Mouse (Mus musculus): ENCODE results near the gene Eps8l3. TPM values are rescaled to one million over a fixed set of nuclear protein-coding genes. Genes with fewer than 3 reads are reported as not detected.

Gene Eps8l3
- polyA plus RNA-seq, 1 experiment from 2014 or later = not detected

- Histone ChIP-seq H3K27me3 (ENCODE audit: control insufficient read depth, insufficient read depth, low read length) (no peaks in the 10 kb centered on the region), H3K36me3 (ENCODE audit: control insufficient read depth, insufficient read depth, low read length) (no peaks in the 10 kb centered on the region), H3K9me3 (ENCODE audit: control insufficient read depth, low read length) (no peaks in the 10 kb centered on the region), H3K4me1 (ENCODE audit: control insufficient read depth, insufficient read depth, low read length) (0 out of 2 replicates have a peak, but pooled peaks cover 6% of the 10 kb centered on the region), H3K27ac (ENCODE audit: low read depth, low read length) (no peak overlapping the region), H3K4me3 (ENCODE audit: low read depth, low read length) (no peak overlapping the region), H3K9ac (replicated peaks; ENCODE audit: low read depth, low read length) (no peak overlapping the region), H3K4me2 (ENCODE audit: low read depth, low read length) (no peak overlapping the region)
- 66% methylated on average over 4 of the region's 4 CpGs for WGBS
- no peak for ATAC-seq (ENCODE audit: low read depth)
Measured at GRCm38 (mm10) chr3:107939830-107940229, 62.8 kb downstream of the Eps8l3 start.

- Histone ChIP-seq H3K9me3 (ENCODE audit: control insufficient read depth, low read length) (no peaks in the 10 kb centered on the region), H3K27ac (ENCODE audit: low read depth, low read length) (no peak overlapping the region), H3K4me2 (ENCODE audit: low read depth, low read length) (no peak overlapping the region), H3K4me1 (ENCODE audit: control insufficient read depth, insufficient read depth, low read length) (0 out of 2 replicates have a peak, but pooled peaks cover 6% of the 10 kb centered on the region), H3K27me3 (ENCODE audit: control insufficient read depth, insufficient read depth, low read length) (no peaks in the 10 kb centered on the region), H3K4me3 (ENCODE audit: low read depth, low read length) (no peak overlapping the region), H3K9ac (replicated peaks; ENCODE audit: low read depth, low read length) (no peak overlapping the region), H3K36me3 (ENCODE audit: control insufficient read depth, insufficient read depth, low read length) (no peaks in the 10 kb centered on the region)
- WGBS = 81% methylated on average over 7 of the region's 7 CpGs
- ATAC-seq (ENCODE audit: low read depth) = no peak
Measured at GRCm38 (mm10) chr3:107940524-107940923, 63.5 kb downstream of the Eps8l3 start.

- no peak overlapping the region for H3K9ac ChIP-seq (replicated peaks; ENCODE audit: low read depth, low read length)
- 44% methylated on average over 4 of the region's 4 CpGs for WGBS
- no peak overlapping the region for H3K4me3 ChIP-seq (ENCODE audit: low read depth, low read length)
Measured at GRCm38 (mm10) chr3:107941261-107941660, 64.2 kb downstream of the Eps8l3 start.

More at GRCm38 (mm10) chr3:107941261-107941660, 64.2 kb downstream of the Eps8l3 start:
- H3K9me3 ChIP-seq (ENCODE audit: control insufficient read depth, low read length) = no peaks in the 10 kb centered on the region
- no peak overlapping the region for H3K27ac ChIP-seq (ENCODE audit: low read depth, low read length)
- no peaks in the 10 kb centered on the region for H3K36me3 ChIP-seq (ENCODE audit: control insufficient read depth, insufficient read depth, low read length)
- ATAC-seq (ENCODE audit: low read depth) = peak; percentile 25; the same call in 1 of the 2 replicates
- no peaks in the 10 kb centered on the region for H3K27me3 ChIP-seq (ENCODE audit: control insufficient read depth, insufficient read depth, low read length)
- H3K4me2 ChIP-seq (ENCODE audit: low read depth, low read length) = no peak overlapping the region
- 0 out of 2 replicates have a peak, but pooled peaks cover 6% of the 10 kb centered on the region for H3K4me1 ChIP-seq (ENCODE audit: control insufficient read depth, insufficient read depth, low read length)

Other genes starting within 250 kb of the Eps8l3 start
- gene Gm10961, start 245.9 kb upstream of the Eps8l3 start, polyA plus RNA-seq (2014; fragmentation: Nextera tagmentation; extraction: Ambion mirVana) = not detected in 2 replicates
- 157 and 170 TPM in 2 replicates for gene Strip1, start 245.5 kb upstream of the Eps8l3 start, polyA plus RNA-seq (2014; fragmentation: Nextera tagmentation; extraction: Ambion mirVana)
- 137 and 142 TPM in 2 replicates for gene Ahcyl1, start 180.7 kb upstream of the Eps8l3 start, polyA plus RNA-seq (2014; fragmentation: Nextera tagmentation; extraction: Ambion mirVana)
- gene Csf1, start 116.8 kb upstream of the Eps8l3 start, polyA plus RNA-seq (2014; fragmentation: Nextera tagmentation; extraction: Ambion mirVana) = 6.3 and 9.3 TPM in 2 replicates
- 261 and 263 TPM in 2 replicates for gene Gstm5, start 18.6 kb downstream of the Eps8l3 start, polyA plus RNA-seq (2014; fragmentation: Nextera tagmentation; extraction: Ambion mirVana)
- gene Gstm7, start 54.6 kb downstream of the Eps8l3 start, polyA plus RNA-seq (2014; fragmentation: Nextera tagmentation; extraction: Ambion mirVana) = 69.3 and 70.4 TPM in 2 replicates
- gene Gstm6, start 66.5 kb downstream of the Eps8l3 start, polyA plus RNA-seq (2014; fragmentation: Nextera tagmentation; extraction: Ambion mirVana) = 7.4 and 13.2 TPM in 2 replicates
- gene Gstm3, start 92.1 kb downstream of the Eps8l3 start, polyA plus RNA-seq (2014; fragmentation: Nextera tagmentation; extraction: Ambion mirVana) = not detected in 2 replicates
- gene Gstm2, start 109.2 kb downstream of the Eps8l3 start, polyA plus RNA-seq (2014; fragmentation: Nextera tagmentation; extraction: Ambion mirVana) = 1.2 and 6.6 TPM in 2 replicates
- 123 and 186 TPM in 2 replicates for gene Gstm1, start 140.7 kb downstream of the Eps8l3 start, polyA plus RNA-seq (2014; fragmentation: Nextera tagmentation; extraction: Ambion mirVana)
- gene Gstm4, start 167.7 kb downstream of the Eps8l3 start, polyA plus RNA-seq (2014; fragmentation: Nextera tagmentation; extraction: Ambion mirVana) = 17.7 and 18.6 TPM in 2 replicates
- gene Ampd2, start 209.4 kb downstream of the Eps8l3 start, polyA plus RNA-seq (2014; fragmentation: Nextera tagmentation; extraction: Ambion mirVana) = 51.7 and 53.5 TPM in 2 replicates
- gene Gnat2, start 215.6 kb downstream of the Eps8l3 start, polyA plus RNA-seq (2014; fragmentation: Nextera tagmentation; extraction: Ambion mirVana) = 0.24 TPM in 1 of 2 replicates, not detected in the other